Mouse (Mus musculus) megakaryocyte-erythroid progenitor cell, adult 5-6 weeks (primary cell): ENCODE measurements at regions not wholly inside any gene's neighbourhood (a gene's known extent, or its start where the extent isn't known, plus 50 kb on each side); places are given as distances from the start of the nearest gene placed in this dataset.

Experiments
- ATAC-seq: replicated peaks from 2 replicates; pipeline ENCODE4 v1.8.0; 2016; ENCODE audit warnings: mild to moderate bottlenecking, inconsistent platforms; ENCODE audit not compliant: severe bottlenecking, poor library complexity, low FRiP score, low TSS enrichment

GRCm38 (mm10) chr7:134436917-134437316, 51.5 kb upstream of the D7Ertd443e start:
- no peak for ATAC-seq

- ATAC-seq, result no peak
Measured at GRCm38 (mm10) chr7:134439281-134439680, 53.8 kb upstream of the D7Ertd443e start.

GRCm38 (mm10) chr7:134445008-134445806, 59.7 kb upstream of the D7Ertd443e start:
- ATAC-seq, result peak; percentile 57; the same call in 1 of the 2 replicates

GRCm38 (mm10) chr7:134447648-134448202, 62.3 kb upstream of the D7Ertd443e start:
- no peak for ATAC-seq

- ATAC-seq, result no peak
Measured at GRCm38 (mm10) chr7:134448831-134449230, 63.4 kb upstream of the D7Ertd443e start.

GRCm38 (mm10) chr7:134462677-134463076, 77.2 kb upstream of the D7Ertd443e start:
- no peak for ATAC-seq

- ATAC-seq, result no peak
Measured at GRCm38 (mm10) chr7:134463380-134463779, 77.9 kb upstream of the D7Ertd443e start.

GRCm38 (mm10) chr7:134467216-134467615, 81.8 kb upstream of the D7Ertd443e start:
- no peak for ATAC-seq

GRCm38 (mm10) chr7:134471286-134471685, 85.8 kb upstream of the D7Ertd443e start:
- no peak; the same call in 1 of the 2 replicates for ATAC-seq

- ATAC-seq, result no peak
Measured at GRCm38 (mm10) chr7:134491326-134491725, 105.9 kb upstream of the D7Ertd443e start.

GRCm38 (mm10) chr7:134497219-134497618, 111.8 kb upstream of the D7Ertd443e start:
- ATAC-seq, result no peak

- ATAC-seq, result no peak
Measured at GRCm38 (mm10) chr7:134497870-134498269, 112.4 kb upstream of the D7Ertd443e start.

GRCm38 (mm10) chr7:134498716-134499115, 113.3 kb upstream of the D7Ertd443e start:
- ATAC-seq, result no peak

- ATAC-seq, result no peak
Measured at GRCm38 (mm10) chr7:134499429-134499828, 114.0 kb upstream of the D7Ertd443e start.

GRCm38 (mm10) chr7:134500210-134500609, 114.7 kb upstream of the D7Ertd443e start:
- no peak for ATAC-seq

GRCm38 (mm10) chr7:134501079-134501478, 115.6 kb upstream of the D7Ertd443e start:
- no peak for ATAC-seq

- no peak for ATAC-seq
Measured at GRCm38 (mm10) chr7:134510333-134510928, 125.0 kb upstream of the D7Ertd443e start.

- ATAC-seq, result no peak
Measured at GRCm38 (mm10) chr7:134519372-134519975, 134.0 kb upstream of the D7Ertd443e start.

- peak; percentile 73 for ATAC-seq
Measured at GRCm38 (mm10) chr7:134523897-134524296, 138.4 kb upstream of the D7Ertd443e start.

- peak; percentile 72 for ATAC-seq
Measured at GRCm38 (mm10) chr7:134525041-134525440, 139.6 kb upstream of the D7Ertd443e start.
